Mouse (Mus musculus): ENCODE measurements around the gene Ubr1. TPM values are rescaled to one million over a fixed set of nuclear protein-coding genes. Genes with fewer than 3 reads are reported as not detected.

Ubr1 gene
- 34.6 and 35.3 TPM in 2 replicates for polyA plus RNA-seq (2015; fragmentation: Nextera tagmentation; extraction: Ambion mirVana)

DNA sequence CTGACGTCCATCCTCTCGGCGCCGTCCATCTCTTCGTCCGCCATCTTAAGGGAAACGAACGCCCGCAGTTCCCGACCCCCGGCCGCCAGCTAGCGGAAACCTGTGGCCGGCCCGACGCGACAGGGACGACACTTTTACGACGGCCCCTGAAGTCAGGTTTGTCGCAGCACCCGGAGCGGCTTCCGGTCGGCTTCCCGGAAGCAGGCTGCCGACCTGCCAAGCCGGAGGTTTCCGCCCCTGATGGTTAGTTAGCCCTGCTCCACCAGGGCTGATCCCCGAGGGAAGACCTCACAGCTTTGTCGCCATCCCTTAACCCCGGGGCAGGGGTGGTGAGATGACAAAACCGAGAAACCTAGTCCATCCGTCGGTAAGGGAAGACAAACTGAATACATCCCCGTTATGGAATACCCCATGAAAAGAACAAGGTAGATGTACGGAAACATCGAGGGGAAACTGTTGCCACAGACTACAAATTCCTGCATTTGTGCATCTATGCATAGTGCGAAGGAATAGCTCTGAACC lies at the start of gene Ubr1:
Gene Ubr1, minus strand, starts transcription at position 157 of the 522 bp plus-strand sequence.
- Histone ChIP-seq H3K4me3 (peak within 1 kb of the TSS; percentile 63), H3K27ac (replicated peaks) (peak within 1 kb of the TSS; percentile 78), H3K4me1 (peaks cover 23% of the 10 kb centered on the region), H3K9ac (replicated peaks) (peak within 1 kb of the TSS; percentile 73), H3K4me2 (replicated peaks) (peak within 1 kb of the TSS; percentile 77), H3K36me3 (no peaks in the 10 kb centered on the region), H3K9me3 (no peaks in the 10 kb centered on the region), H3K27me3 (no peaks in the 10 kb centered on the region)
- whole genome bisulfite sequencing = under 1% methylated on average over 39 of the region's 39 CpGs
- ATAC-seq (replicated peaks) = peak; percentile 87

- peaks cover 41% of the 10 kb centered on the region for H3K36me3 ChIP-seq
- no peak for ATAC-seq (replicated peaks)
- no peak overlapping the region for H3K27ac ChIP-seq (replicated peaks)
- H3K4me3 ChIP-seq = no peak overlapping the region
- WGBS = 100% methylated on average over 1 of the region's 1 CpGs
- H3K27me3 ChIP-seq = no peaks in the 10 kb centered on the region
- no peaks in the 10 kb centered on the region for H3K4me1 ChIP-seq
- H3K9me3 ChIP-seq = no peaks in the 10 kb centered on the region
- H3K9ac ChIP-seq (replicated peaks) = no peak overlapping the region
- no peak overlapping the region for H3K4me2 ChIP-seq (replicated peaks)
Measured at GRCm38 (mm10) chr2:121017151-121017550, 46.6 kb upstream of the Ubr1 start.

DNA sequence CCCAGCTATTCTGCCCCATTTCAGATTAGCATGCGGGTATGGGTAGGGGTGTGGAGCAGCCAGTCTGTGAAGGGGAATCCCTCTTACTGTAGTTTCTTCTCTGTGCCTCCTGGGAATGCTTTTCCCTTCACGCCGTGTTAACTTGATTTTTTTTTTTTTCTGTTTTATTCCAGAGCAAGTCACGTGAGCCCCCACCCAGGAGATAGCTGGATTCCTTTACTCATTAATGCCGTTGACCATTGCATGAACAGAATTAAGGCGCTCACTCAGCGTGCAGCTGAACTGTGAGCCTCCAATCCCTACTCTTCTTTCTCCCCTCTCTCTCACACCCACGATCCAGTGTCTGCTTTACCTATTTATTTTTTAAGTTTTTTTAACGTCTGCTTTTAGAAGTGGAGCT lies 45.7 kb upstream of the Ubr1 start:
- Histone ChIP-seq H3K9me3 (no peaks in the 10 kb centered on the region), H3K4me3 (no peak overlapping the region), H3K27me3 (no peaks in the 10 kb centered on the region), H3K36me3 (peaks cover 46% of the 10 kb centered on the region), H3K9ac (replicated peaks) (no peak overlapping the region), H3K4me1 (no peaks in the 10 kb centered on the region), H3K4me2 (replicated peaks) (no peak overlapping the region), H3K27ac (replicated peaks) (no peak overlapping the region)
- ATAC-seq (replicated peaks) = no peak
- 91% methylated on average over 9 of the region's 9 CpGs for WGBS

GRCm38 (mm10) chr2:121015507-121015906 lies 45.0 kb upstream of the Ubr1 start:
- no peak for ATAC-seq (replicated peaks)

DNA sequence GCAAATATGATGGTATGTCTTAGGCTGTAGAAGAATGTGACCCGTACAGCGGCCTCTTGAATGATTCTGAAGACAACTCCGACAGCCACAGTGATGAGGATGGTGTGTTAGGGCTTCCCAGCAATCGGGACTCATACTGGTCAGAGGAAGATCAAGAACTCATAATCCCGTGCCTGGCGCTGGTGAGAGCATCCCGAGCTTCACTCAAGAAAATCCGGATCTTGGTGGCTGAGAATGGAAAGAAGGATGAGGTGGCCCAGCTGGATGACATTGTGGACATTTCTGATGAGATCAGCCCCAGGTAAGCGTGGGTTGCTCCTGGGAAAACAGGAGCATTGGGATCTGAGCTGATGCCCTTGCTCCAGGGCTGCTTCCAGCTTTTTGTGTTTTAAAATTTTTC lies 42.2 kb upstream of the Ubr1 start:
- ATAC-seq (replicated peaks) = no peak
- Histone ChIP-seq H3K4me3 (no peak overlapping the region), H3K9me3 (no peaks in the 10 kb centered on the region), H3K27ac (replicated peaks) (no peak overlapping the region), H3K4me1 (peaks cover 11% of the 10 kb centered on the region), H3K4me2 (replicated peaks) (no peak overlapping the region), H3K9ac (replicated peaks) (no peak overlapping the region), H3K27me3 (no peaks in the 10 kb centered on the region), H3K36me3 (peaks cover 42% of the 10 kb centered on the region)
- 87% methylated on average over 9 of the region's 9 CpGs for WGBS

More at GRCm38 (mm10) chr2:121015507-121015906, 45.0 kb upstream of the Ubr1 start:
- no peaks in the 10 kb centered on the region for H3K4me1 ChIP-seq
- H3K27ac ChIP-seq (replicated peaks) = no peak overlapping the region
- WGBS = 88% methylated on average over 2 of the region's 2 CpGs
- H3K9ac ChIP-seq (replicated peaks) = no peak overlapping the region
- no peaks in the 10 kb centered on the region for H3K9me3 ChIP-seq
- H3K4me2 ChIP-seq (replicated peaks) = no peak overlapping the region
- H3K27me3 ChIP-seq = no peaks in the 10 kb centered on the region
- peaks cover 46% of the 10 kb centered on the region for H3K36me3 ChIP-seq
- no peak overlapping the region for H3K4me3 ChIP-seq

DNA sequence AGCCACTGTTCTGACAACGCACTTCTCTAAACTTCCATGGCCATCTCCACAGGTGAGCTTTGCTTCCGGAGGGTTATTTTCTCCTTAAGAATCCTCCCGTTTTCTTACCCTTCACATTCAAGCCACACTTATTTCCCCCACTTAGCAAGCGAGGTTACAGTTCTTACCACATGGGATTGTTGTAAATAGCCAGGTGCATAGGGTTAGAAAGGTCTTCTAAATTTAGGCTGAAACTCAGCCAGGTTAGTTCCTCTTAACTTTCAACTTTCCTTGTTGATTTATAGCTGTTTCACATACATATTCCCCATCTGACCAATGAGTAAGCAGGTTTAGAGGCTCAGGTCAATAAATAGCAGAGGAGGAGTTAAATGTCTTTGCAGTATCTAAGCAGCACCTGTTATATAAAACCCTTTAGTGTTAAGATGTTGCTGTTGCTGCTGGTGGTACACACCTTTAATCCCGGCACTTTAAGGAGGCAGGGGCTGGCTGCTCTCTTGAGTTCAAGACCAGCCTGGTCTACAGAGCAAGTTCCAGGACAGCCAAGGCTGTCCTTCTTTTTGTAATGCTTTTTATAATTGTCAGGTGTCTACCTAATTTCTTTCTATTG lies 38.7 kb upstream of the Ubr1 start:
- WGBS = 28% methylated on average over 5 of the region's 5 CpGs
- Histone ChIP-seq H3K36me3 (peaks cover 16% of the 10 kb centered on the region; the same call in 1 of the 2 replicates), H3K4me2 (replicated peaks) (peak overlapping the region; percentile 83), H3K27ac (replicated peaks) (no peak overlapping the region), H3K27me3 (no peaks in the 10 kb centered on the region), H3K4me3 (peak overlapping the region; percentile 89), H3K9ac (replicated peaks) (peak overlapping the region; percentile 77), H3K9me3 (no peaks in the 10 kb centered on the region), H3K4me1 (peaks cover 11% of the 10 kb centered on the region)
- no peak for ATAC-seq (replicated peaks)

- H3K4me3 ChIP-seq = peak overlapping the region; percentile 89
- no peaks in the 10 kb centered on the region for H3K9me3 ChIP-seq
- peak overlapping the region; percentile 77 for H3K9ac ChIP-seq (replicated peaks)
- H3K36me3 ChIP-seq = peaks cover 14% of the 10 kb centered on the region; the same call in 1 of the 2 replicates
- H3K27me3 ChIP-seq = no peaks in the 10 kb centered on the region
- H3K4me2 ChIP-seq (replicated peaks) = peak overlapping the region; percentile 83
- peak; percentile 59 for ATAC-seq (replicated peaks)
- H3K4me1 ChIP-seq = peaks cover 11% of the 10 kb centered on the region
- WGBS = 1% methylated on average over 12 of the region's 12 CpGs
- H3K27ac ChIP-seq (replicated peaks) = peak overlapping the region; percentile 31
Measured at GRCm38 (mm10) chr2:121008664-121009007, 38.1 kb upstream of the Ubr1 start.

GRCm38 (mm10) chr2:121007925-121008663 lies 37.6 kb upstream of the Ubr1 start, which contains the start of gene Ccndbp1:
Ccndbp1 (plus strand) TSS chr2:121008403.
- Histone ChIP-seq H3K36me3 (peaks cover 14% of the 10 kb centered on the region; the same call in 1 of the 2 replicates), H3K4me1 (peaks cover 11% of the 10 kb centered on the region), H3K4me3 (peak within 1 kb of the TSS; percentile 89), H3K27me3 (no peaks in the 10 kb centered on the region), H3K27ac (replicated peaks) (peak within 1 kb of the TSS; percentile 31), H3K9me3 (no peaks in the 10 kb centered on the region), H3K9ac (replicated peaks) (peak within 1 kb of the TSS; percentile 77), H3K4me2 (replicated peaks) (peak within 1 kb of the TSS; percentile 83)
- ATAC-seq (replicated peaks) = peak; percentile 98
- WGBS = 2% methylated on average over 34 of the region's 34 CpGs

- WGBS = 94% methylated on average over 1 of the region's 1 CpGs
Measured at GRCm38 (mm10) chr2:121006986-121007385, 36.5 kb upstream of the Ubr1 start.

GRCm38 (mm10) chr2:121004018-121004811 lies 33.7 kb upstream of the Ubr1 start:
- no peak overlapping the region for H3K4me2 ChIP-seq (replicated peaks)
- peaks cover 6% of the 10 kb centered on the region for H3K4me1 ChIP-seq
- no peaks in the 10 kb centered on the region for H3K27me3 ChIP-seq
- H3K27ac ChIP-seq (replicated peaks) = no peak overlapping the region
- no peak overlapping the region for H3K9ac ChIP-seq (replicated peaks)
- H3K36me3 ChIP-seq = no peaks in the 10 kb centered on the region
- WGBS = 86% methylated on average over 7 of the region's 7 CpGs
- H3K9me3 ChIP-seq = no peaks in the 10 kb centered on the region
- no peak overlapping the region for H3K4me3 ChIP-seq
- ATAC-seq (replicated peaks) = no peak

More at GRCm38 (mm10) chr2:121006986-121007385, 36.5 kb upstream of the Ubr1 start:
- H3K27ac ChIP-seq (replicated peaks) = no peak overlapping the region
- H3K4me2 ChIP-seq (replicated peaks) = no peak overlapping the region
- ATAC-seq (replicated peaks) = no peak
- no peak overlapping the region for H3K9ac ChIP-seq (replicated peaks)
- H3K4me3 ChIP-seq = no peak overlapping the region
- no peaks in the 10 kb centered on the region for H3K9me3 ChIP-seq
- peaks cover 3% of the 10 kb centered on the region; the same call in 1 of the 2 replicates for H3K36me3 ChIP-seq
- no peaks in the 10 kb centered on the region for H3K27me3 ChIP-seq
- peaks cover 11% of the 10 kb centered on the region for H3K4me1 ChIP-seq

GRCm38 (mm10) chr2:121003586-121003985 lies 33.1 kb upstream of the Ubr1 start:
- Histone ChIP-seq H3K4me1 (no peaks in the 10 kb centered on the region), H3K27me3 (no peaks in the 10 kb centered on the region), H3K9me3 (no peaks in the 10 kb centered on the region), H3K4me2 (replicated peaks) (no peak overlapping the region), H3K4me3 (no peak overlapping the region), H3K36me3 (no peaks in the 10 kb centered on the region), H3K9ac (replicated peaks) (no peak overlapping the region), H3K27ac (replicated peaks) (no peak overlapping the region)
- ATAC-seq (replicated peaks) = no peak
- 65% methylated on average over 2 of the region's 2 CpGs for WGBS
